Mouse (Mus musculus) forebrain, embryonic 11.5 days (tissue): ENCODE results near the gene Kcnc3. TPM values are rescaled to one million over a fixed set of nuclear protein-coding genes. Genes with fewer than 3 reads are reported as not detected.
A peak's percentile ranks its signal among the peaks of the same experiment; 100 is the strongest.

Source experiments
- ATAC-seq: fragments of 200-750 bp; cut with Nextera tagmentation; replicated peaks from 2 replicates; pipeline ENCODE4 v1.8.0; 2017; ENCODE audit warnings: moderate TSS enrichment; ENCODE audit not compliant: low FRiP score
- DNase-seq: peaks from one replicate; pipeline ENCODE4 v3.0.0-alpha.2; 2017; ENCODE audit warnings: low spot score
- H3K27ac ChIP-seq: fragments of 300-500 bp; sonication (generic); 2 replicates; pipeline ENCODE4 v1.5.1; 2014; ENCODE audit warnings: low read depth, low read length
- H3K27me3 ChIP-seq: fragments of 300-500 bp; sonication (generic); 2 replicates; pipeline ENCODE4 v1.6.1; 2014; ENCODE audit warnings: mild to moderate bottlenecking, low read length, mixed read lengths; ENCODE audit not compliant: control insufficient read depth, insufficient read depth
- H3K36me3 ChIP-seq: fragments of 300-500 bp; sonication (generic); 2 replicates; pipeline ENCODE4 v1.6.1; 2014; ENCODE audit warnings: mild to moderate bottlenecking, low read length, moderate library complexity, mixed read lengths; ENCODE audit not compliant: control insufficient read depth, insufficient read depth
- H3K4me1 ChIP-seq: fragments of 300-500 bp; sonication (generic); replicated peaks from 2 replicates; pipeline ENCODE4 v1.6.1; 2014; ENCODE audit warnings: low read length, mixed read lengths; ENCODE audit not compliant: control insufficient read depth, insufficient read depth
- H3K4me2 ChIP-seq: fragments of 300-500 bp; sonication (generic); 2 replicates; pipeline ENCODE4 v1.6.1; 2014; ENCODE audit warnings: low read depth, mild to moderate bottlenecking, low read length, moderate library complexity, mixed read lengths; ENCODE audit not compliant: severe bottlenecking
- H3K4me3 ChIP-seq: fragments of 300-500 bp; sonication (generic); 2 replicates; pipeline ENCODE4 v1.5.1; 2014; ENCODE audit warnings: low read depth, low read length
- H3K9ac ChIP-seq: fragments of 300-500 bp; sonication (generic); 2 replicates; pipeline ENCODE4 v1.6.1; 2014; ENCODE audit warnings: low read length
- H3K9me3 ChIP-seq: fragments of 300-500 bp; sonication (generic); 2 replicates; pipeline ENCODE4 v1.6.1; 2016; ENCODE audit warnings: low read length, mixed read lengths; ENCODE audit not compliant: control insufficient read depth
- WGBS: fragments of 180-500 bp; shearing (Covaris S2); extraction: QIAGEN DNeasy Blood & Tissue Kit; methylation state at CpG from one replicate; pipeline ENCODE4 v1.1.7; 2014; 5-methylcytosine and 5-hydroxymethylcytosine counted together
- polyA plus RNA-seq: library from polyadenylated mRNA; unstranded; fragments of >200 nt; fragmentation: Nextera tagmentation; extraction: Ambion mirVana; gene quantifications from 2 replicates; pipeline ENCODE4 v1.2.1, GENCODE M21; 2014

The Kcnc3 gene
- polyA plus RNA-seq, 1 experiment from 2014 or later, result 1.8 TPM

GRCm38 (mm10) chr7:44581637-44582036 lies 8.8 kb upstream of the Kcnc3 start:
- Histone ChIP-seq H3K9ac (no peak overlapping the region), H3K4me2 (no peak overlapping the region), H3K27ac (no peak overlapping the region), H3K27me3 (no peaks in the 10 kb centered on the region), H3K4me1 (no peaks in the 10 kb centered on the region), H3K4me3 (no peak overlapping the region), H3K36me3 (no peaks in the 10 kb centered on the region), H3K9me3 (peaks cover 3% of the 10 kb centered on the region; the same call in 1 of the 2 replicates)
- WGBS, result 80% methylated on average over 6 of the region's 6 CpGs
- DNase-seq, result no peak
- ATAC-seq, result no peak

GRCm38 (mm10) chr7:44582709-44583108 lies 7.8 kb upstream of the Kcnc3 start:
- no peaks in the 10 kb centered on the region for H3K4me1 ChIP-seq
- H3K36me3 ChIP-seq, result no peaks in the 10 kb centered on the region
- H3K4me3 ChIP-seq, result no peak overlapping the region
- DNase-seq, result no peak
- H3K27ac ChIP-seq, result no peak overlapping the region
- H3K4me2 ChIP-seq, result no peak overlapping the region
- peaks cover 7% of the 10 kb centered on the region for H3K27me3 ChIP-seq
- H3K9ac ChIP-seq, result no peak overlapping the region
- WGBS, result 80% methylated on average over 5 of the region's 5 CpGs
- ATAC-seq, result no peak
- peaks cover 3% of the 10 kb centered on the region; the same call in 1 of the 2 replicates for H3K9me3 ChIP-seq

GRCm38 (mm10) chr7:44583146-44583545 lies 7.3 kb upstream of the Kcnc3 start:
- H3K27me3 ChIP-seq, result peaks cover 11% of the 10 kb centered on the region
- DNase-seq (no peak), ATAC-seq (no peak)
- no peaks in the 10 kb centered on the region for H3K36me3 ChIP-seq
- H3K4me3 ChIP-seq, result no peak overlapping the region
- H3K9me3 ChIP-seq, result peaks cover 3% of the 10 kb centered on the region; the same call in 1 of the 2 replicates
- H3K27ac ChIP-seq, result no peak overlapping the region
- peaks cover 3% of the 10 kb centered on the region; the same call in 1 of the 2 replicates for H3K4me1 ChIP-seq
- no peak overlapping the region for H3K4me2 ChIP-seq
- no peak overlapping the region for H3K9ac ChIP-seq
- 81% methylated on average over 1 of the region's 1 CpGs for WGBS

GRCm38 (mm10) chr7:44584265-44584804 lies 6.1 kb upstream of the Kcnc3 start:
- Histone ChIP-seq H3K9me3 (no peaks in the 10 kb centered on the region), H3K27me3 (peaks cover 15% of the 10 kb centered on the region), H3K4me2 (no peak overlapping the region), H3K36me3 (no peaks in the 10 kb centered on the region), H3K4me3 (no peak overlapping the region), H3K27ac (no peak overlapping the region), H3K9ac (no peak overlapping the region), H3K4me1 (peaks cover 10% of the 10 kb centered on the region; the same call in 1 of the 2 replicates)
- WGBS, result 83% methylated on average over 4 of the region's 4 CpGs
- DNase-seq (peak; percentile 22), ATAC-seq (no peak)

- H3K9me3 ChIP-seq, result no peaks in the 10 kb centered on the region
- H3K36me3 ChIP-seq, result no peaks in the 10 kb centered on the region
- no peak overlapping the region for H3K4me3 ChIP-seq
- peaks cover 15% of the 10 kb centered on the region for H3K27me3 ChIP-seq
- 93% methylated on average over 6 of the region's 6 CpGs for WGBS
- ATAC-seq (no peak), DNase-seq (peak; percentile 40)
- peaks cover 14% of the 10 kb centered on the region; the same call in 1 of the 2 replicates for H3K4me1 ChIP-seq
- H3K4me2 ChIP-seq, result no peak overlapping the region
- H3K27ac ChIP-seq, result no peak overlapping the region
- H3K9ac ChIP-seq, result no peak overlapping the region
These were observed 5.5 kb upstream of the Kcnc3 start for GRCm38 (mm10) chr7:44584921-44585320.

GRCm38 (mm10) chr7:44585606-44586005 lies 4.9 kb upstream of the Kcnc3 start:
- H3K27me3 ChIP-seq, result peaks cover 15% of the 10 kb centered on the region
- no peak overlapping the region for H3K4me2 ChIP-seq
- ATAC-seq, result no peak
- H3K4me1 ChIP-seq, result peaks cover 14% of the 10 kb centered on the region; the same call in 1 of the 2 replicates
- DNase-seq, result peak; percentile 38
- no peaks in the 10 kb centered on the region for H3K36me3 ChIP-seq
- WGBS, result 93% methylated on average over 6 of the region's 6 CpGs
- H3K9ac ChIP-seq, result no peak overlapping the region
- H3K4me3 ChIP-seq, result no peak overlapping the region
- H3K27ac ChIP-seq, result no peak overlapping the region
- no peaks in the 10 kb centered on the region for H3K9me3 ChIP-seq

GRCm38 (mm10) chr7:44586518-44586917 lies 3.9 kb upstream of the Kcnc3 start:
- no peaks in the 10 kb centered on the region for H3K36me3 ChIP-seq
- H3K27ac ChIP-seq, result no peak overlapping the region
- no peaks in the 10 kb centered on the region for H3K9me3 ChIP-seq
- H3K4me1 ChIP-seq, result peaks cover 18% of the 10 kb centered on the region; the same call in 1 of the 2 replicates
- DNase-seq, result peak; percentile 66
- no peak for ATAC-seq
- peaks cover 16% of the 10 kb centered on the region for H3K27me3 ChIP-seq
- peak overlapping the region; percentile 57 for H3K4me2 ChIP-seq
- WGBS, result 10% methylated on average over 19 of the region's 19 CpGs
- peak overlapping the region; percentile 13; the same call in 1 of the 2 replicates for H3K9ac ChIP-seq
- peak overlapping the region; percentile 34 for H3K4me3 ChIP-seq

- no peak overlapping the region for H3K27ac ChIP-seq
- peaks cover 20% of the 10 kb centered on the region for H3K27me3 ChIP-seq
- H3K9ac ChIP-seq, result peak overlapping the region; percentile 43; the same call in 1 of the 2 replicates
- ATAC-seq (peak; percentile 19; the same call in 1 of the 2 replicates), DNase-seq (peak; percentile 86)
- H3K4me2 ChIP-seq, result peak overlapping the region; percentile 57
- 1% methylated on average over 18 of the region's 18 CpGs for WGBS
- H3K4me1 ChIP-seq, result peaks cover 20% of the 10 kb centered on the region; the same call in 1 of the 2 replicates
- H3K9me3 ChIP-seq, result no peaks in the 10 kb centered on the region
- H3K36me3 ChIP-seq, result no peaks in the 10 kb centered on the region
- H3K4me3 ChIP-seq, result peak overlapping the region; percentile 34
These were observed 3.5 kb upstream of the Kcnc3 start for GRCm38 (mm10) chr7:44586930-44587329.

GRCm38 (mm10) chr7:44587676-44588075 lies 2.8 kb upstream of the Kcnc3 start:
- H3K4me3 ChIP-seq, result peak overlapping the region; percentile 34; the same call in 1 of the 2 replicates
- 35% methylated on average over 6 of the region's 6 CpGs for WGBS

More at GRCm38 (mm10) chr7:44587676-44588075, 2.8 kb upstream of the Kcnc3 start:
- Histone ChIP-seq H3K9ac (peak overlapping the region; percentile 43; the same call in 1 of the 2 replicates), H3K36me3 (no peaks in the 10 kb centered on the region), H3K27ac (no peak overlapping the region), H3K4me1 (peaks cover 26% of the 10 kb centered on the region; the same call in 1 of the 2 replicates), H3K9me3 (no peaks in the 10 kb centered on the region), H3K27me3 (peaks cover 27% of the 10 kb centered on the region), H3K4me2 (peak overlapping the region; percentile 57)
- DNase-seq, result no peak
- ATAC-seq, result no peak
